Mouse (Mus musculus): ENCODE measurements around the gene Bex3. TPM values are rescaled to one million over a fixed set of nuclear protein-coding genes. Genes with fewer than 3 reads are reported as not detected.
A peak's percentile ranks its signal among the peaks of the same experiment; 100 is the strongest.
"Not testable (repeated sequence)": the region's sequence is repeated elsewhere in the genome, so short reads cannot be mapped to it uniquely, and the experiment has no call there.

The Bex3 gene
- polyA plus RNA-seq (2014; fragmentation: Nextera tagmentation; extraction: Ambion mirVana) = 391 and 421 TPM in 2 replicates

- 75% methylated on average over 4 of the region's 30 CpGs for WGBS
- H3K27me3 ChIP-seq (replicated peaks; ENCODE audit: control insufficient read depth, insufficient read depth, low read length); H3K9me3 ChIP-seq (ENCODE audit: control insufficient read depth, low read length); H3K4me1 ChIP-seq (ENCODE audit: control insufficient read depth, insufficient read depth, low read length); H3K27ac ChIP-seq (replicated peaks; ENCODE audit: low read depth, low read length); H3K36me3 ChIP-seq (ENCODE audit: control insufficient read depth, insufficient read depth, low read length); DNase-seq (ENCODE audit: low spot score): not testable (repeated sequence)
- Histone ChIP-seq H3K9ac (ENCODE audit: low read depth, low read length) (peak within 1 kb of the TSS; percentile 63), H3K4me3 (ENCODE audit: low read depth, low read length) (peak within 1 kb of the TSS; percentile 43), H3K4me2 (ENCODE audit: low read depth, low read length) (peak within 1 kb of the TSS; percentile 49)
- ATAC-seq (ENCODE audit: low read depth) = peak; percentile 95
Measured at GRCm38 (mm10) chrX:136269743-136270392, at the start of gene Bex3. Bex3 (plus strand) TSS chrX:136270253.

- Histone ChIP-seq H3K9me3 (ENCODE audit: control insufficient read depth, low read length) (no peaks in the 10 kb centered on the region), H3K27me3 (replicated peaks; ENCODE audit: control insufficient read depth, insufficient read depth, low read length) (peaks cover 5% of the 10 kb centered on the region), H3K4me2 (ENCODE audit: low read depth, low read length) (no peak overlapping the region), H3K4me3 (ENCODE audit: low read depth, low read length) (no peak overlapping the region), H3K27ac (replicated peaks; ENCODE audit: low read depth, low read length) (no peak overlapping the region), H3K9ac (ENCODE audit: low read depth, low read length) (no peak overlapping the region), H3K36me3 (ENCODE audit: control insufficient read depth, insufficient read depth, low read length) (no peaks in the 10 kb centered on the region), H3K4me1 (ENCODE audit: control insufficient read depth, insufficient read depth, low read length) (no peaks in the 10 kb centered on the region)
- ATAC-seq (ENCODE audit: low read depth) (peak; percentile 47; the same call in 1 of the 2 replicates), DNase-seq (ENCODE audit: low spot score) (peak; percentile 28)
- 63% methylated on average over 6 of the region's 6 CpGs for WGBS
Measured at GRCm38 (mm10) chrX:136223714-136224113, 46.3 kb upstream of the Bex3 start.

GRCm38 (mm10) chrX:136227768-136228167 lies 42.3 kb upstream of the Bex3 start:
- H3K36me3 ChIP-seq (ENCODE audit: control insufficient read depth, insufficient read depth, low read length) = no peaks in the 10 kb centered on the region
- H3K9me3 ChIP-seq (ENCODE audit: control insufficient read depth, low read length) = no peaks in the 10 kb centered on the region
- H3K27me3 ChIP-seq (replicated peaks; ENCODE audit: control insufficient read depth, insufficient read depth, low read length) = peaks cover 5% of the 10 kb centered on the region
- 48% methylated on average over 5 of the region's 5 CpGs for WGBS
- no peak overlapping the region for H3K9ac ChIP-seq (ENCODE audit: low read depth, low read length)
- no peak overlapping the region for H3K4me3 ChIP-seq (ENCODE audit: low read depth, low read length)
- no peak overlapping the region for H3K27ac ChIP-seq (replicated peaks; ENCODE audit: low read depth, low read length)
- H3K4me2 ChIP-seq (ENCODE audit: low read depth, low read length) = no peak overlapping the region
- H3K4me1 ChIP-seq (ENCODE audit: control insufficient read depth, insufficient read depth, low read length) = no peaks in the 10 kb centered on the region
- DNase-seq (ENCODE audit: low spot score) (peak; percentile 44), ATAC-seq (ENCODE audit: low read depth) (no peak)

GRCm38 (mm10) chrX:136238118-136238517 lies 31.9 kb upstream of the Bex3 start:
- ATAC-seq (ENCODE audit: low read depth) (no peak), DNase-seq (ENCODE audit: low spot score) (peak; percentile 18)
- no peak overlapping the region for H3K4me3 ChIP-seq (ENCODE audit: low read depth, low read length)
- no peak overlapping the region for H3K9ac ChIP-seq (ENCODE audit: low read depth, low read length)
- H3K36me3 ChIP-seq (ENCODE audit: control insufficient read depth, insufficient read depth, low read length) = no peaks in the 10 kb centered on the region
- no peaks in the 10 kb centered on the region for H3K9me3 ChIP-seq (ENCODE audit: control insufficient read depth, low read length)
- WGBS = 59% methylated on average over 3 of the region's 3 CpGs
- no peaks in the 10 kb centered on the region; the same call in 1 of the 2 replicates for H3K27me3 ChIP-seq (replicated peaks; ENCODE audit: control insufficient read depth, insufficient read depth, low read length)
- H3K27ac ChIP-seq (replicated peaks; ENCODE audit: low read depth, low read length) = no peak overlapping the region
- no peaks in the 10 kb centered on the region for H3K4me1 ChIP-seq (ENCODE audit: control insufficient read depth, insufficient read depth, low read length)
- no peak overlapping the region for H3K4me2 ChIP-seq (ENCODE audit: low read depth, low read length)

- 0 out of 2 replicates have a peak, but pooled peaks cover 5% of the 10 kb centered on the region for H3K36me3 ChIP-seq (ENCODE audit: control insufficient read depth, insufficient read depth, low read length)
- DNase-seq (ENCODE audit: low spot score) (no peak), ATAC-seq (ENCODE audit: low read depth) (no peak)
- no peaks in the 10 kb centered on the region for H3K9me3 ChIP-seq (ENCODE audit: control insufficient read depth, low read length)
- WGBS = 85% methylated on average over 2 of the region's 2 CpGs
- H3K27ac ChIP-seq (replicated peaks; ENCODE audit: low read depth, low read length) = no peak overlapping the region
- H3K4me1 ChIP-seq (ENCODE audit: control insufficient read depth, insufficient read depth, low read length) = no peaks in the 10 kb centered on the region
- no peak overlapping the region for H3K4me2 ChIP-seq (ENCODE audit: low read depth, low read length)
- H3K4me3 ChIP-seq (ENCODE audit: low read depth, low read length) = no peak overlapping the region
- H3K27me3 ChIP-seq (replicated peaks; ENCODE audit: control insufficient read depth, insufficient read depth, low read length) = no peaks in the 10 kb centered on the region; the same call in 1 of the 2 replicates
- no peak overlapping the region for H3K9ac ChIP-seq (ENCODE audit: low read depth, low read length)
Measured at GRCm38 (mm10) chrX:136243181-136243580, 26.9 kb upstream of the Bex3 start.

- WGBS = 27% methylated on average over 20 of the region's 20 CpGs
- H3K4me1 ChIP-seq (ENCODE audit: control insufficient read depth, insufficient read depth, low read length) = no peaks in the 10 kb centered on the region
- peak within 1 kb of the TSS; percentile 80 for H3K9ac ChIP-seq (ENCODE audit: low read depth, low read length)
- H3K36me3 ChIP-seq (ENCODE audit: control insufficient read depth, insufficient read depth, low read length) = 0 out of 2 replicates have a peak, but pooled peaks cover 5% of the 10 kb centered on the region
- no peaks in the 10 kb centered on the region for H3K9me3 ChIP-seq (ENCODE audit: control insufficient read depth, low read length)
- ATAC-seq (ENCODE audit: low read depth) (peak; percentile 92), DNase-seq (ENCODE audit: low spot score) (peak; percentile 96)
- H3K4me2 ChIP-seq (ENCODE audit: low read depth, low read length) = peak within 1 kb of the TSS; percentile 51
- H3K4me3 ChIP-seq (ENCODE audit: low read depth, low read length) = peak within 1 kb of the TSS; percentile 61
- peak within 1 kb of the TSS; percentile 89 for H3K27ac ChIP-seq (replicated peaks; ENCODE audit: low read depth, low read length)
- H3K27me3 ChIP-seq (replicated peaks; ENCODE audit: control insufficient read depth, insufficient read depth, low read length) = no peaks in the 10 kb centered on the region; the same call in 1 of the 2 replicates
Measured at GRCm38 (mm10) chrX:136244574-136245229, 25.4 kb upstream of the Bex3 start, which contains the start of gene Tceal9. Tceal9 (plus strand) TSS chrX:136245079.

- Histone ChIP-seq H3K27me3 (replicated peaks; ENCODE audit: control insufficient read depth, insufficient read depth, low read length) (no peaks in the 10 kb centered on the region; the same call in 1 of the 2 replicates), H3K36me3 (ENCODE audit: control insufficient read depth, insufficient read depth, low read length) (0 out of 2 replicates have a peak, but pooled peaks cover 5% of the 10 kb centered on the region), H3K4me3 (ENCODE audit: low read depth, low read length) (peak overlapping the region; percentile 61), H3K4me1 (ENCODE audit: control insufficient read depth, insufficient read depth, low read length) (no peaks in the 10 kb centered on the region), H3K9ac (ENCODE audit: low read depth, low read length) (peak overlapping the region; percentile 80), H3K27ac (replicated peaks; ENCODE audit: low read depth, low read length) (peak overlapping the region; percentile 89), H3K9me3 (ENCODE audit: control insufficient read depth, low read length) (no peaks in the 10 kb centered on the region), H3K4me2 (ENCODE audit: low read depth, low read length) (peak overlapping the region; percentile 49)
- 23% methylated on average over 12 of the region's 15 CpGs for whole genome bisulfite sequencing
- peak; percentile 76 for ATAC-seq (ENCODE audit: low read depth)
- DNase-seq (ENCODE audit: low spot score) = peak; percentile 70
Measured at GRCm38 (mm10) chrX:136245521-136246071, 24.5 kb upstream of the Bex3 start.

- 67% methylated on average over 6 of the region's 6 CpGs for WGBS
- DNase-seq (ENCODE audit: low spot score) (peak; percentile 64), ATAC-seq (ENCODE audit: low read depth) (no peak; the same call in 1 of the 2 replicates)
- H3K27me3 ChIP-seq (replicated peaks; ENCODE audit: control insufficient read depth, insufficient read depth, low read length) = peaks cover 2% of the 10 kb centered on the region; the same call in 1 of the 2 replicates
- H3K9ac ChIP-seq (ENCODE audit: low read depth, low read length) = no peak overlapping the region
- H3K4me2 ChIP-seq (ENCODE audit: low read depth, low read length) = no peak overlapping the region
- no peaks in the 10 kb centered on the region for H3K4me1 ChIP-seq (ENCODE audit: control insufficient read depth, insufficient read depth, low read length)
- H3K9me3 ChIP-seq (ENCODE audit: control insufficient read depth, low read length) = no peaks in the 10 kb centered on the region
- H3K36me3 ChIP-seq (ENCODE audit: control insufficient read depth, insufficient read depth, low read length) = 0 out of 2 replicates have a peak, but pooled peaks cover 5% of the 10 kb centered on the region
- no peak overlapping the region for H3K27ac ChIP-seq (replicated peaks; ENCODE audit: low read depth, low read length)
- H3K4me3 ChIP-seq (ENCODE audit: low read depth, low read length) = no peak overlapping the region
Measured at GRCm38 (mm10) chrX:136248811-136249210, 21.2 kb upstream of the Bex3 start.
